In the genomic region with DNA sequence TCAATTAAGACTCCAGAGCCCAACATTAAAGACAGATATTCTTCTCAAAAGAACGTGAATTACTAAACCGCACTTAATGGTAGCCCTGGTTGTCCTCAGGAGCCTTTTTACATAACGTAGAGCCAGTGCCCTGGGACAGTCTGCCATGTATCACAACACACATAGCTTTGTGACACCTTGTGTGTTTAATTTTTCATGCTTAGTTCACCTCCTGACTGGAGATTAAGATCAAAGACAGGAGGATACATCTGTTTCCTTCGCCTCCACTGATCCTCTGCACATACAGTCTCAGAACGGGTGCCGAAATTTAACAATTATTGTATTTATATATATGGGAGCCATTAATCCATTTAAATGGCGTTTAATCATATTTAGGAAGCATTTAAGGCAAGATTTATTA, we compare ENCODE assay signal across 24 mouse cellular contexts.
A peak's percentile ranks its signal among the peaks of the same experiment; 100 is the strongest.
DNase-seq lines count a peak whose midpoint lies in the region; ATAC-seq and TF ChIP-seq lines count a peak whose summit lies in the region.
"Had no signal": no experiment of that assay in that cellular context is flagged by ENCODE, and none has a peak within 500 bp of the region (broad histone marks: within the 10 kb centered on the region; RNA-seq: fewer than 3 reads in every experiment).

No protein-coding gene starts in this region.

- no peak overlapping the region for H3K4me2 ChIP-seq in lung, postnatal 0 days (replicated peaks; ENCODE audit: low read depth, low read length)
- H3K4me2 ChIP-seq: embryonic facial prominence, embryonic 13.5 days; embryonic facial prominence, embryonic 15.5 days; forebrain, embryonic 12.5 days had no signal

- no peak for TF ChIP-seq POLR2A in lung, adult 2 months (IDR thresholded peaks at IDR 0.05; ENCODE audit: borderline replicate concordance, extremely low read depth, low read depth, low read length)

- H3K9me3 ChIP-seq in lung, postnatal 0 days (ENCODE audit: low read length) = no peaks in the 10 kb centered on the region
- H3K9me3 ChIP-seq: embryonic facial prominence, embryonic 13.5 days; embryonic facial prominence, embryonic 15.5 days; forebrain, embryonic 10.5 days; forebrain, embryonic 12.5 days had no signal

- H3K4me3 ChIP-seq in lung, postnatal 0 days (ENCODE audit: low read depth, low read length) = no peak overlapping the region
- H3K4me3 ChIP-seq in lung, adult 2 months (replicated peaks; ENCODE audit: extremely low read depth, low read depth, low read length) = no peak overlapping the region
- H3K4me3 ChIP-seq: embryonic facial prominence, embryonic 13.5 days; embryonic facial prominence, embryonic 15.5 days; erythroblast, embryonic 14.5 days; forebrain, embryonic 10.5 days; forebrain, embryonic 12.5 days had no signal

- ATAC-seq in lung, postnatal 0 days = no peak
- peak; percentile 70 to 79 for ATAC-seq in hematopoietic stem cell, adult 5-6 weeks (replicated peaks in 1 of 2; ENCODE audit: insufficient read depth in 1 of 2, low FRiP score in 2 of 2, low TSS enrichment in 1 of 2, low read depth in 1 of 2, poor library complexity in 2 of 2, severe bottlenecking in 2 of 2)
- ATAC-seq: forebrain, embryonic 14.5 days; forebrain, embryonic 16.5 days had no signal

- 42% methylated on average over 7 of the region's 7 CpGs for WGBS in lung, postnatal 0 days
- 46% methylated on average over 7 of the region's 7 CpGs for WGBS in lung, adult 2 months

- H3K27me3 ChIP-seq in lung, postnatal 0 days (replicated peaks; ENCODE audit: insufficient read depth, low read length) = no peaks in the 10 kb centered on the region
- H3K27me3 ChIP-seq: embryonic facial prominence, embryonic 13.5 days; embryonic facial prominence, embryonic 15.5 days; forebrain, embryonic 12.5 days had no signal

- H3K27ac ChIP-seq in lung, postnatal 0 days (ENCODE audit: low read length) = no peak overlapping the region
- H3K27ac ChIP-seq: embryonic facial prominence, embryonic 13.5 days; embryonic facial prominence, embryonic 15.5 days; forebrain, embryonic 10.5 days; forebrain, embryonic 12.5 days had no signal

- peak; percentile 8 for DNase-seq in embryo, embryonic 10 days (ENCODE audit: low spot score)
- DNase-seq in embryo, embryonic 10.5 days (ENCODE audit: low spot score) = no peak
- peak; percentile 6 for DNase-seq in lung, postnatal 0 days (ENCODE audit: low spot score)
- no peak for DNase-seq in lung, adult 2 months
- DNase-seq in 416B (ENCODE audit: low read depth) = peak; percentile 46
- DNase-seq in kidney, postnatal 25 days = no peak
- no peak for DNase-seq in gastrocnemius, postnatal 25 days
- DNase-seq: adrenal gland, adult 2 months; adrenal gland, postnatal 10 days; adrenal gland, postnatal 25 days; cerebellum, adult 11 months; cerebellum, adult 18-20 months; cerebellum, adult 8-10 months; cerebellum, adult 9-11 months; cerebellum, postnatal 14 days; embryo, embryonic 11 days had no signal

- no peak for TF ChIP-seq EP300 in lung, postnatal 0 days (IDR thresholded peaks at IDR 0.05)

- no peak for TF ChIP-seq CTCF in lung, postnatal 0 days (IDR thresholded peaks at IDR 0.05)
- TF ChIP-seq CTCF in lung, adult 2 months (IDR thresholded peaks at IDR 0.05; ENCODE audit: insufficient read depth, low read length) = no peak

- no peak overlapping the region for H3K9ac ChIP-seq in lung, postnatal 0 days (replicated peaks; ENCODE audit: low read depth)
- H3K9ac ChIP-seq: embryonic facial prominence, embryonic 13.5 days; embryonic facial prominence, embryonic 15.5 days; forebrain, embryonic 12.5 days had no signal

- H3K36me3 ChIP-seq in lung, postnatal 0 days (ENCODE audit: insufficient read depth, low read length) = no peaks in the 10 kb centered on the region
- H3K36me3 ChIP-seq: embryonic facial prominence, embryonic 13.5 days; embryonic facial prominence, embryonic 15.5 days; forebrain, embryonic 10.5 days; forebrain, embryonic 12.5 days had no signal

- H3K4me1 ChIP-seq in lung, postnatal 0 days (ENCODE audit: insufficient read depth, low read depth, low read length) = no peaks in the 10 kb centered on the region; the same call in 1 of the 2 replicates
- H3K4me1 ChIP-seq in lung, adult 2 months (ENCODE audit: control insufficient read depth, insufficient read depth, low read length) = no peaks in the 10 kb centered on the region; the same call in 1 of the 2 replicates
- H3K4me1 ChIP-seq: embryonic facial prominence, embryonic 13.5 days; embryonic facial prominence, embryonic 15.5 days; forebrain, embryonic 10.5 days; forebrain, embryonic 12.5 days had no signal

Comparison
In these comparisons a context has a peak if more than half of its experiments do, and no peak if none do; other contexts are left out.
1. DNase-seq: peak in embryo, embryonic 10 days (single experiment), lung, postnatal 0 days (single experiment) and 416B (single experiment); none in embryo, embryonic 10.5 days (single experiment), lung, adult 2 months (single experiment), kidney, postnatal 25 days (0 of 2) and gastrocnemius, postnatal 25 days (single experiment).